Mouse (Mus musculus): ENCODE results near the gene Stap2.

The Stap2 gene

GRCm38 (mm10) chr17:56008356-56009087, 3.1 kb upstream of the Stap2 start:
- in situ Hi-C loops (cut with MboI, MseI), result loop anchor here (5.0 to 25.0 kb wide), 3 partner anchors 1279 to 1866 kb away; partner anchors contain the start of gene Vav1

- in situ Hi-C loops (cut with MboI, MseI), result loop anchor here (5.0 to 25.0 kb wide), 3 partner anchors 1280 to 1865 kb away; partner anchors contain the start of gene Vav1
These were observed 2.3 kb upstream of the Stap2 start for GRCm38 (mm10) chr17:56007444-56008355.

- in situ Hi-C loops (cut with MboI, MseI), result loop anchor here (5.0 to 25.0 kb wide), 3 partner anchors 1280 to 1865 kb away; partner anchors contain the start of gene Vav1
These were observed 1.6 kb upstream of the Stap2 start for GRCm38 (mm10) chr17:56006956-56007355.

GRCm38 (mm10) chr17:56003000-56003399, 2.4 kb downstream of the Stap2 start:
- in situ Hi-C loops (cut with MboI, MseI), result loop anchor here (25.0 kb wide), 1 partner anchor 1284 kb away; the partner anchor contains the start of gene Vav1

GRCm38 (mm10) chr17:55999794-56000499, 5.4 kb downstream of the Stap2 start:
- in situ Hi-C loops (cut with MboI, MseI), result loop anchor here (25.0 kb wide), 1 partner anchor 1287 kb away; the partner anchor contains the start of gene Vav1

GRCm38 (mm10) chr17:55996007-55996406, 9.4 kb downstream of the Stap2 start:
- in situ Hi-C loops (cut with MboI, MseI), result no loop called here

GRCm38 (mm10) chr17:55990278-55990898, 15.0 kb downstream of the Stap2 start:
- in situ Hi-C loops (cut with MboI, MseI), result no loop called here

- in situ Hi-C loops (cut with MboI, MseI), result no loop called here
These were observed 19.1 kb downstream of the Stap2 start, which contains the start of gene Fsd1 for GRCm38 (mm10) chr17:55986030-55986961. TSS of gene Fsd1 (plus strand) at chr17:55986509.

GRCm38 (mm10) chr17:55977301-55977700, 28.1 kb downstream of the Stap2 start:
- in situ Hi-C loops (cut with MboI, MseI), result no loop called here

- in situ Hi-C loops (cut with MboI, MseI), result no loop called here
These were observed 29.0 kb downstream of the Stap2 start for GRCm38 (mm10) chr17:55976255-55976862.

GRCm38 (mm10) chr17:55971453-55971852, 33.9 kb downstream of the Stap2 start:
- in situ Hi-C loops (cut with MboI, MseI), result no loop called here

- in situ Hi-C loops (cut with MboI, MseI), result no loop called here
These were observed 35.2 kb downstream of the Stap2 start, which contains the start of gene Shd for GRCm38 (mm10) chr17:55969966-55970891. TSS of gene Shd (plus strand) at chr17:55970467.

GRCm38 (mm10) chr17:55969560-55969959, 35.8 kb downstream of the Stap2 start:
- in situ Hi-C loops (cut with MboI, MseI), result no loop called here

- in situ Hi-C loops (cut with MboI, MseI), result no loop called here
These were observed 37.2 kb downstream of the Stap2 start for GRCm38 (mm10) chr17:55968210-55968609.

GRCm38 (mm10) chr17:55967186-55967585, 38.2 kb downstream of the Stap2 start:
- in situ Hi-C loops (cut with MboI, MseI), result no loop called here

GRCm38 (mm10) chr17:55964996-55965395, 40.4 kb downstream of the Stap2 start:
- in situ Hi-C loops (cut with MboI, MseI), result no loop called here

GRCm38 (mm10) chr17:55964496-55964895, 40.9 kb downstream of the Stap2 start:
- in situ Hi-C loops (cut with MboI, MseI), result no loop called here

GRCm38 (mm10) chr17:55963171-55963570, 42.2 kb downstream of the Stap2 start:
- in situ Hi-C loops (cut with MboI, MseI), result no loop called here
